Mouse (Mus musculus): Measurements from ENCODE around the gene Scnn1g. TPM values are rescaled to one million over a fixed set of nuclear protein-coding genes. Genes with fewer than 3 reads are reported as not detected.
A peak's percentile ranks its signal among the peaks of the same experiment; 100 is the strongest.

Scnn1g gene
- total and polyA plus RNA-seq, 2 experiments from 2014 or later, result 0.15 to 0.26 TPM

DNA sequence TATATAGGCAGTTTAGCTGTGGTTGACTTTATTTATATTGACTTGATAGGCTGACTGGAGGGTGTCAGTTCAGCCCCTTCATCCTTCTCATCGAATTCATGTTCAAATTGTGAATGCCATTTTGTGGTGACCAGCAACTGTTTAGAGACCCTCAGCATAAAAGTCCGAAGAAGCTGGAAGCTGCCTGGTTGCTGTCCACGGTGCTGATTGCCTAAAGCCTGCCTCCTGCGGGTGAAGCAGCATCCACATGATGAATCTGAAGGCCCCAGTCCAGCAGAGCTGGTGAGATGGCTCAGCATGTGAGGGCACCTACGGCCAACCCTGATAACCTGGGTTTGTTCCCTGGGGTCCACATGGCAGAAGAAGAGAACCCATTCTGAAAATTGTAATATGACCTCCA lies 4.1 kb upstream of the Scnn1g start:
- 26% methylated on average over 5 of the region's 5 CpGs for WGBS
- no peak overlapping the region for H3K4me2 ChIP-seq (ENCODE audit: low read depth, low read length)
- H3K27ac ChIP-seq, result no peak overlapping the region
- DNase-seq (ENCODE audit: low spot score) (peak; percentile 22), ATAC-seq (no peak)
- peak; percentile 32; the same call in 1 of the 2 replicates for TF ChIP-seq CTCF (IDR thresholded peaks at IDR 0.05; ENCODE audit: low read depth)
- no peak overlapping the region for H3K4me3 ChIP-seq (ENCODE audit: low read length)
- H3K27me3 ChIP-seq (ENCODE audit: insufficient read depth, low read length), result no peaks in the 10 kb centered on the region
- H3K9ac ChIP-seq (replicated peaks; ENCODE audit: low read length), result no peak overlapping the region
- no peaks in the 10 kb centered on the region for H3K36me3 ChIP-seq (ENCODE audit: insufficient read depth, low read length)
- H3K4me1 ChIP-seq (ENCODE audit: insufficient read depth, low read length), result peaks cover 6% of the 10 kb centered on the region; the same call in 1 of the 2 replicates
- H3K9me3 ChIP-seq (ENCODE audit: low read length), result no peaks in the 10 kb centered on the region

DNA sequence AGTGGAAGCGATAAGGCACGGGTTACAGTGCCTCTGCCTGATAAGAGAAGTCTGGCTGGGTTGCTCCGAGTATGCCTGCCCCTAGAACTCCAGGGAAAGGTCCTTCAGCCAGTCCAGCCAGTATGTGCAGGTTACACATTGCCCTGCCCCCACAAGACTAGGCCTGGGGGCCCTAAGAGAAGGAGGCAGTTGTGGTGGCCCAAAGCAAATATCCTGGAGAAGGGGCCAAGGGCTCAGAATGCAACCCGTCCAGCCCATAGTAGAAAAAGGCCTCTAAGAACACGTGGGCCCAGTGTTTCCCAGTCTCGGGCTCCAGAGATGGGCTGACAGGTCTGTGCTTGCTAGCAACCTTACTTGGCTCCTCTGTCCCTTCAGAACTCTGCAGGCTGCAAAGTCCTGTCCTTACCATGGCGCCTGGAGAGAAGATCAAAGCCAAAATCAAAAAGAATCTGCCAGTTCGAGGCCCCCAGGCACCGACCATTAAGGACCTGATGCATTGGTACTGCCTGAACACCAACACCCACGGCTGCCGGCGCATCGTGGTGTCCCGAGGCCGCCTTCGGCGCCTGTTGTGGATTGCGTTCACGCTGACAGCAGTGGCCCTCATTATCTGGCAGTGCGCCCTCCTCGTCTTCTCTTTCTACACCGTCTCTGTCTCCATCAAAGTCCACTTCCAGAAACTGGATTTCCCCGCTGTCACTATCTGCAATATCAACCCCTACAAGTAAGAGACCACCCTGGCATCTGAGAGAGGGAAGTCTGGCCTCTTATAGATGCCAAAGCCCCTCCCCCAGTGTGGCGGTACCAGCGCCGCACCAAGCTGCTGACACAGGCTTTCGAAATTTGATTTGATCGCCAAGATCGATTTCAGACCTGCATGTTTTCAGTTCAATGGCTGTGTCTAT lies 3.5 kb downstream of the Scnn1g start:
- Histone ChIP-seq H3K9me3 (ENCODE audit: low read length) (no peaks in the 10 kb centered on the region), H3K4me2 (ENCODE audit: low read depth, low read length) (no peak overlapping the region), H3K9ac (replicated peaks; ENCODE audit: low read length) (no peak overlapping the region), H3K27me3 (ENCODE audit: insufficient read depth, low read length) (no peaks in the 10 kb centered on the region), H3K27ac (no peak overlapping the region), H3K36me3 (ENCODE audit: insufficient read depth, low read length) (no peaks in the 10 kb centered on the region), H3K4me3 (ENCODE audit: low read length) (no peak overlapping the region), H3K4me1 (ENCODE audit: insufficient read depth, low read length) (peaks cover 6% of the 10 kb centered on the region; the same call in 1 of the 2 replicates)
- DNase-seq (ENCODE audit: low spot score), result no peak
- WGBS, result 74% methylated on average over 29 of the region's 29 CpGs
- no peak for TF ChIP-seq CTCF (IDR thresholded peaks at IDR 0.05; ENCODE audit: low read depth)
- no peak for ATAC-seq

- TF ChIP-seq CTCF (IDR thresholded peaks at IDR 0.05; ENCODE audit: low read depth), result no peak
- no peak overlapping the region for H3K9ac ChIP-seq (replicated peaks; ENCODE audit: low read length)
- H3K36me3 ChIP-seq (ENCODE audit: insufficient read depth, low read length), result no peaks in the 10 kb centered on the region
These were observed 16.0 kb downstream of the Scnn1g start for GRCm38 (mm10) chr7:121750244-121750643.

GRCm38 (mm10) chr7:121754748-121755147 lies 20.5 kb downstream of the Scnn1g start:
- no peak overlapping the region for H3K4me3 ChIP-seq (ENCODE audit: low read length)
- TF ChIP-seq CTCF (IDR thresholded peaks at IDR 0.05; ENCODE audit: low read depth), result no peak
- H3K4me1 ChIP-seq (ENCODE audit: insufficient read depth, low read length), result no peaks in the 10 kb centered on the region
- DNase-seq (ENCODE audit: low spot score), result no peak
- H3K4me2 ChIP-seq (ENCODE audit: low read depth, low read length), result no peak overlapping the region
- no peak overlapping the region for H3K9ac ChIP-seq (replicated peaks; ENCODE audit: low read length)
- no peaks in the 10 kb centered on the region for H3K36me3 ChIP-seq (ENCODE audit: insufficient read depth, low read length)
- H3K27ac ChIP-seq, result no peak overlapping the region
- no peaks in the 10 kb centered on the region for H3K9me3 ChIP-seq (ENCODE audit: low read length)
- no peaks in the 10 kb centered on the region for H3K27me3 ChIP-seq (ENCODE audit: insufficient read depth, low read length)
- 61% methylated on average over 8 of the region's 8 CpGs for WGBS
- ATAC-seq, result no peak

More at GRCm38 (mm10) chr7:121750244-121750643, 16.0 kb downstream of the Scnn1g start:
- Histone ChIP-seq H3K27ac (no peak overlapping the region), H3K27me3 (ENCODE audit: insufficient read depth, low read length) (no peaks in the 10 kb centered on the region), H3K9me3 (ENCODE audit: low read length) (no peaks in the 10 kb centered on the region), H3K4me2 (ENCODE audit: low read depth, low read length) (no peak overlapping the region), H3K4me3 (ENCODE audit: low read length) (no peak overlapping the region), H3K4me1 (ENCODE audit: insufficient read depth, low read length) (no peaks in the 10 kb centered on the region)
- no peak for ATAC-seq
- WGBS, result 79% methylated on average over 5 of the region's 5 CpGs
- no peak for DNase-seq (ENCODE audit: low spot score)

- Histone ChIP-seq H3K4me1 (ENCODE audit: insufficient read depth, low read length) (no peaks in the 10 kb centered on the region), H3K9ac (replicated peaks; ENCODE audit: low read length) (no peak overlapping the region), H3K4me2 (ENCODE audit: low read depth, low read length) (no peak overlapping the region), H3K4me3 (ENCODE audit: low read length) (no peak overlapping the region), H3K27me3 (ENCODE audit: insufficient read depth, low read length) (no peaks in the 10 kb centered on the region), H3K9me3 (ENCODE audit: low read length) (no peaks in the 10 kb centered on the region), H3K27ac (no peak overlapping the region), H3K36me3 (ENCODE audit: insufficient read depth, low read length) (no peaks in the 10 kb centered on the region)
- ATAC-seq (no peak), DNase-seq (ENCODE audit: low spot score) (no peak)
- WGBS, result 81% methylated on average over 4 of the region's 4 CpGs
- TF ChIP-seq CTCF (IDR thresholded peaks at IDR 0.05; ENCODE audit: low read depth), result no peak
These were observed 29.0 kb downstream of the Scnn1g start for GRCm38 (mm10) chr7:121763328-121763727.

- no peaks in the 10 kb centered on the region for H3K27me3 ChIP-seq (ENCODE audit: insufficient read depth, low read length)
- DNase-seq (ENCODE audit: low spot score) (no peak), ATAC-seq (no peak)
- no peaks in the 10 kb centered on the region for H3K36me3 ChIP-seq (ENCODE audit: insufficient read depth, low read length)
- no peak overlapping the region for H3K27ac ChIP-seq
- WGBS, result 65% methylated on average over 3 of the region's 3 CpGs
- TF ChIP-seq CTCF (IDR thresholded peaks at IDR 0.05; ENCODE audit: low read depth), result no peak
- no peaks in the 10 kb centered on the region for H3K4me1 ChIP-seq (ENCODE audit: insufficient read depth, low read length)
- H3K9me3 ChIP-seq (ENCODE audit: low read length), result no peaks in the 10 kb centered on the region
- H3K9ac ChIP-seq (replicated peaks; ENCODE audit: low read length), result no peak overlapping the region
- no peak overlapping the region for H3K4me2 ChIP-seq (ENCODE audit: low read depth, low read length)
- H3K4me3 ChIP-seq (ENCODE audit: low read length), result no peak overlapping the region
These were observed 33.6 kb downstream of the Scnn1g start for GRCm38 (mm10) chr7:121767900-121768299.

GRCm38 (mm10) chr7:121768983-121769382 lies 34.7 kb downstream of the Scnn1g start:
- H3K9ac ChIP-seq (replicated peaks; ENCODE audit: low read length), result no peak overlapping the region

More at GRCm38 (mm10) chr7:121768983-121769382, 34.7 kb downstream of the Scnn1g start:
- ATAC-seq, result no peak
- H3K4me3 ChIP-seq (ENCODE audit: low read length), result no peak overlapping the region
- H3K27me3 ChIP-seq (ENCODE audit: insufficient read depth, low read length), result no peaks in the 10 kb centered on the region
- no peak for DNase-seq (ENCODE audit: low spot score)
- no peak overlapping the region for H3K27ac ChIP-seq
- H3K36me3 ChIP-seq (ENCODE audit: insufficient read depth, low read length), result no peaks in the 10 kb centered on the region
- TF ChIP-seq CTCF (IDR thresholded peaks at IDR 0.05; ENCODE audit: low read depth), result no peak
- no peaks in the 10 kb centered on the region for H3K9me3 ChIP-seq (ENCODE audit: low read length)
- H3K4me1 ChIP-seq (ENCODE audit: insufficient read depth, low read length), result no peaks in the 10 kb centered on the region
- H3K4me2 ChIP-seq (ENCODE audit: low read depth, low read length), result no peak overlapping the region
- 84% methylated on average over 9 of the region's 9 CpGs for WGBS
